Mouse (Mus musculus): ENCODE data around the gene Rai1. TPM values are rescaled to one million over a fixed set of nuclear protein-coding genes. Genes with fewer than 3 reads are reported as not detected.

The Rai1 gene
- polyA plus RNA-seq, 1 experiment = 25.9 TPM

- H3K4me3 ChIP-seq (ENCODE audit: insufficient read depth, low read length) = no peak overlapping the region
- H3K4me1 ChIP-seq (ENCODE audit: control insufficient read depth, insufficient read depth, low read length) = no peaks in the 10 kb centered on the region
- H3K27ac ChIP-seq (ENCODE audit: insufficient read depth, low read length) = no peak overlapping the region
- TF ChIP-seq POLR2A (IDR thresholded peaks at IDR 0.05; ENCODE audit: low read depth, low read length) (no peak), CTCF (IDR thresholded peaks at IDR 0.05; ENCODE audit: borderline replicate concordance, insufficient read depth, low read length) (no peak)
Observed at GRCm38 (mm10) chr11:60071221-60071620, 33.6 kb upstream of the Rai1 start.

- Histone ChIP-seq H3K4me3 (ENCODE audit: insufficient read depth, low read length) (no peak overlapping the region), H3K27ac (ENCODE audit: insufficient read depth, low read length) (no peak overlapping the region), H3K4me1 (ENCODE audit: control insufficient read depth, insufficient read depth, low read length) (no peaks in the 10 kb centered on the region)
- TF ChIP-seq POLR2A (IDR thresholded peaks at IDR 0.05; ENCODE audit: low read depth, low read length) (no peak), CTCF (IDR thresholded peaks at IDR 0.05; ENCODE audit: borderline replicate concordance, insufficient read depth, low read length) (no peak)
Observed at GRCm38 (mm10) chr11:60073121-60073520, 31.7 kb upstream of the Rai1 start.

- Histone ChIP-seq H3K4me3 (ENCODE audit: insufficient read depth, low read length) (no peak overlapping the region), H3K4me1 (ENCODE audit: control insufficient read depth, insufficient read depth, low read length) (no peaks in the 10 kb centered on the region), H3K27ac (ENCODE audit: insufficient read depth, low read length) (no peak overlapping the region)
- TF ChIP-seq CTCF (IDR thresholded peaks at IDR 0.05; ENCODE audit: borderline replicate concordance, insufficient read depth, low read length) (no peak), POLR2A (IDR thresholded peaks at IDR 0.05; ENCODE audit: low read depth, low read length) (no peak)
Observed at GRCm38 (mm10) chr11:60073936-60074502, 30.8 kb upstream of the Rai1 start.

- Histone ChIP-seq H3K4me1 (ENCODE audit: control insufficient read depth, insufficient read depth, low read length) (no peaks in the 10 kb centered on the region), H3K4me3 (ENCODE audit: insufficient read depth, low read length) (no peak overlapping the region), H3K27ac (ENCODE audit: insufficient read depth, low read length) (no peak overlapping the region)
- TF ChIP-seq CTCF (IDR thresholded peaks at IDR 0.05; ENCODE audit: borderline replicate concordance, insufficient read depth, low read length) = no peak
- no peak for TF ChIP-seq POLR2A (IDR thresholded peaks at IDR 0.05; ENCODE audit: low read depth, low read length)
Observed at GRCm38 (mm10) chr11:60076183-60076582, 28.6 kb upstream of the Rai1 start.

GRCm38 (mm10) chr11:60076790-60077189 lies 28.0 kb upstream of the Rai1 start:
- H3K4me1 ChIP-seq (ENCODE audit: control insufficient read depth, insufficient read depth, low read length) = no peaks in the 10 kb centered on the region
- TF ChIP-seq POLR2A (IDR thresholded peaks at IDR 0.05; ENCODE audit: low read depth, low read length) = no peak
- TF ChIP-seq CTCF (IDR thresholded peaks at IDR 0.05; ENCODE audit: borderline replicate concordance, insufficient read depth, low read length) = peak; percentile 56; the same call in 1 of the 2 replicates
- no peak overlapping the region for H3K27ac ChIP-seq (ENCODE audit: insufficient read depth, low read length)
- H3K4me3 ChIP-seq (ENCODE audit: insufficient read depth, low read length) = no peak overlapping the region

GRCm38 (mm10) chr11:60084589-60084988 lies 20.2 kb upstream of the Rai1 start:
- TF ChIP-seq POLR2A (IDR thresholded peaks at IDR 0.05; ENCODE audit: low read depth, low read length) = no peak
- peak; percentile 43; the same call in 1 of the 2 replicates for TF ChIP-seq CTCF (IDR thresholded peaks at IDR 0.05; ENCODE audit: borderline replicate concordance, insufficient read depth, low read length)
- no peaks in the 10 kb centered on the region for H3K4me1 ChIP-seq (ENCODE audit: control insufficient read depth, insufficient read depth, low read length)
- no peak overlapping the region for H3K4me3 ChIP-seq (ENCODE audit: insufficient read depth, low read length)
- H3K27ac ChIP-seq (ENCODE audit: insufficient read depth, low read length) = no peak overlapping the region

- no peak overlapping the region for H3K27ac ChIP-seq (ENCODE audit: insufficient read depth, low read length)
- H3K4me1 ChIP-seq (ENCODE audit: control insufficient read depth, insufficient read depth, low read length) = no peaks in the 10 kb centered on the region
- TF ChIP-seq CTCF (IDR thresholded peaks at IDR 0.05; ENCODE audit: borderline replicate concordance, insufficient read depth, low read length) (no peak), POLR2A (IDR thresholded peaks at IDR 0.05; ENCODE audit: low read depth, low read length) (no peak)
- H3K4me3 ChIP-seq (ENCODE audit: insufficient read depth, low read length) = no peak overlapping the region
Observed at GRCm38 (mm10) chr11:60086676-60087075, 18.1 kb upstream of the Rai1 start.

- no peaks in the 10 kb centered on the region for H3K4me1 ChIP-seq (ENCODE audit: control insufficient read depth, insufficient read depth, low read length)
- no peak overlapping the region for H3K4me3 ChIP-seq (ENCODE audit: insufficient read depth, low read length)
- no peak overlapping the region for H3K27ac ChIP-seq (ENCODE audit: insufficient read depth, low read length)
- TF ChIP-seq CTCF (IDR thresholded peaks at IDR 0.05; ENCODE audit: borderline replicate concordance, insufficient read depth, low read length) = no peak
Observed at GRCm38 (mm10) chr11:60088947-60089346, 15.9 kb upstream of the Rai1 start.

GRCm38 (mm10) chr11:60090696-60091421 lies 14.0 kb upstream of the Rai1 start:
- TF ChIP-seq POLR2A (IDR thresholded peaks at IDR 0.05; ENCODE audit: low read depth, low read length) = no peak
- TF ChIP-seq CTCF (IDR thresholded peaks at IDR 0.05; ENCODE audit: borderline replicate concordance, insufficient read depth, low read length) = no peak
- no peaks in the 10 kb centered on the region for H3K4me1 ChIP-seq (ENCODE audit: control insufficient read depth, insufficient read depth, low read length)

GRCm38 (mm10) chr11:60091422-60091761 lies 13.4 kb upstream of the Rai1 start:
- Histone ChIP-seq H3K4me3 (ENCODE audit: insufficient read depth, low read length) (no peak overlapping the region), H3K4me1 (ENCODE audit: control insufficient read depth, insufficient read depth, low read length) (no peaks in the 10 kb centered on the region), H3K27ac (ENCODE audit: insufficient read depth, low read length) (no peak overlapping the region)
- no peak for TF ChIP-seq POLR2A (IDR thresholded peaks at IDR 0.05; ENCODE audit: low read depth, low read length)
- no peak for TF ChIP-seq CTCF (IDR thresholded peaks at IDR 0.05; ENCODE audit: borderline replicate concordance, insufficient read depth, low read length)

More at GRCm38 (mm10) chr11:60090696-60091421, 14.0 kb upstream of the Rai1 start:
- H3K4me3 ChIP-seq (ENCODE audit: insufficient read depth, low read length) = no peak overlapping the region
- no peak overlapping the region for H3K27ac ChIP-seq (ENCODE audit: insufficient read depth, low read length)

Data from embryonic fibroblast, embryonic 13.5 days (primary cell).